Mouse (Mus musculus) fibroblast of lung, adult 2 months (primary cell): ENCODE results near the gene Usp26.

Source experiments
- DNase-seq: peaks from one replicate; pipeline ENCODE4 v3.0.0-alpha.2; 2011; ENCODE audit warnings: low read depth

Usp26 gene

DNA sequence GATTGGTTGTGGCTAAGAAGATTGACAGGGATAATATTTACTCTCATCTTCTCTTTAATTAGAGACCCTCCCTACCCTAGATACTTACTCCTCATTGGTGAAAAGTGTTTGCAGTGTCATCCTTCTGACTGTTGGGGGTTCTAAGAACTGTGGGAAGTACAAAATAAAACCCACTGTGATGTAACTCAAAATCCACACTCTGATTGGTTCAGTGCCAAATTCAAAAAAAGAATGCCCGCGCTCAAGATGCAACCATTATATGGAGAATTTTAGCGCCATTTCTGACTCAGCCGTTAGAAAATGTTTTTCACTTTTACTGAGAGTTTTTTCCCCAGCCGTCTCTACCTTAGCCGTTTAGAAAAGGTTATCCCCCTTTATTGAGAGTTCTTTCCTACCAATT, at the start of gene Usp26:
Gene Usp26, minus strand, starts transcription at position 101 of the 400 bp plus-strand sequence.
- no peak for DNase-seq

DNA sequence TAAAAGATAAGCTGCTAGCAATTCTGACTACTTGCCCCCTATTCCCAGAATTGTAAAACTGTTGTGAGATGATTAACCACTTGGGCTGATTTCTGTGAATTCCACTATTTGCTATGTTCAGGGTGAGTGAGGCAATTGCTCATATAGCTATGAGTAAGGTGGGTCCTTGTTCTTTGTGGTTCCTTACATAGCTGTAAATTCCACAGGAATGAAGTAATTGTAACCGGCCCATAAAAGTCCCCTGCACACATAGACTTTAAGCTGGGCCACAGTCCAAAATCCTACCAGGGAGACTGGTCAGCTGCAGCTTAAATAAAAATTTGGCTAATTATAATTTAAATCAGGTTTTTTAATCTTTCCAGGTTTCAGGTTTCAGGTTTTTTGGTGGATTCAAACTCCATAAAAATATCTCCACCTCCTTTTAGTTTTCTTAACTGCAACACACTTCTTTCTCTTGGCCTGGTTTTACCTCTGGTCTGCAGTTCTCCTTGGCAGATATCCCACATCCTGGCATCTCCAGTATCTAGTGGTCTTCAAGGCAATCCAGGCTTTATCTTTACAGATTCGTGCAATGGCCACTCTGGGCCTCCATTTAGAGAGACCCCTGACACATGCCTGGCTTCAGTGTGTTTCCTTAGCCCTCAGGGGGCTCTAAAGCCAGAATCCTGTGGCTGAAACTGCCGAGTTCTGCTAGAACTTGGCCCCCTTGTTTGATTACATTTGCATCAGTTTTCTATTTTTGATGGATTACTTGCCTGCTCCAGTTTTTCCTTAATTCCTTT, 13.6 kb upstream of the Usp26 start:
- DNase-seq, result no peak

GRCm38 (mm10) chrX:51767457-51767856, 33.6 kb downstream of the Usp26 start:
- peak; percentile 14 for DNase-seq

DNA sequence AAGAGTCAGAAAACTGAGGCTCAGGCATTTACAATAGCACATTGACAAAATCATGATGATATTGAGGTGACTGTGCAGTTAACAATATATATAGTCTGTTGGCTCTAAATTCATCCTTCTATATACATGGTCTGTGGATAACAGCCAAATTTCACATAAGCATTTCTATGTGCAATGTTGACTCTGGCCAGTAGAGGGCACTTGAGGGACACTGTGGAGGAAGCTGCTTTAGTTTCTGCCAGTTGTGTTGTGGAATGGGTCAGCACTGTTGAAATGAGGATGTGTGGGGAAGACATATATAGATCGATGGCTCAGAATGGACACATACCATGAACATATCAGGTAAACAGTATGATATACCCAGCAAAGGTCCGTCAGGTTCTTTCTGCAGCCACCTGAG, 64.6 kb downstream of the Usp26 start:
- peak; percentile 27 for DNase-seq

DNA sequence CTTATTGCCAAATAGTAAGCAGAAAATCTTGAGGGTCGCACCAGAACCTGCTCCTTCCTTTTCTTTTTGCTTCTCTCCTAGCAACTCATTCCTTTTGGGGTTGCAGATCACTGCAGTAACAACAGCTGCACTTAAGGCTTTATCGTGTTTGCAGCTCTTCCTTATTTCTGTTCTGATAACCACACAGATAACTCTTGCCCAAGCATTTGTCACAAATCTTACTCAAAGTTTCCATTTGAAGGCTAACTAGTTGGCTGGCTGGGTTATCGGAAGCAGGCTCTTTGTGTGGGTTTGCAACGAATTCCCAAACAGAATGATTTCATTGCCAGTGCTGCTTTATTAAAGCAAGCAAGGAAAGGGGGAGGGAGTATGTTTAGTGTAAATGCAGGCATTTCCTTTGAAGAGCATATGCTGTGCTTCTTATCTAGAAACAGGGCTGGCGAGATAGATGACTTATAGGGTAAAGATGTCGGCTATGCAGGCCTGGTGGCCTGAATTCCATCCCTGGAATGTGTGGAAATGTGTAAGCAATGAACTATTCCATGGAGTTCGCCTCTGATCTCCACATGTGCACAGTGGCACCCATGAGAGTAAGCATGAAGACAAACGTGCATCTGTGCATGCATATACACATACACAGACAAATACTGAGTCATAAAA, 86.8 kb downstream of the Usp26 start:
- no peak for DNase-seq

DNA sequence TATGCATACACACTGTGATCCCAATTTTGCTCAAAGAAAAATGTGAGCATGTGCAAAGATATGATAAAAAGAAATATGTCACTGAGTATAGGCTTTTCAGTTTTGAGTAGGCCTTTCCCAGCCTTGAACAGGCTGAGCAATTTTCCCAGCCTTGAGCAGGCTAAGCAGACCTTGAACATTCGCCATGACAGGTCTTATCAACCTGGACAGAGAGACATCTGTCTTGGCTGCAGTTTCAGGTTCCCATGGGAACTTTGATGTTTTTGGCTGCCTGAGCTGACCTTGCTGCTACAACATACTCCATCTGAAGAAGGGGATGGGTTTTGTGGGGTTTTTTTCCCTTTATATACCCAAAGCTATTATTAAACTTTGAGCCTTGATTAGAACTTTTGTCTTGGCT, 88.0 kb downstream of the Usp26 start:
- no peak for DNase-seq
